Mouse (Mus musculus) heart, embryonic 11.5 days (tissue): ENCODE results near the gene Cdrt4. TPM values are rescaled to one million over a fixed set of nuclear protein-coding genes. Genes with fewer than 3 reads are reported as not detected.

Source experiments
- ATAC-seq: fragments of 200-750 bp; cut with Nextera tagmentation; replicated peaks from 2 replicates; pipeline ENCODE4 v1.8.0; 2017; ENCODE audit warnings: moderate library complexity; ENCODE audit not compliant: insufficient number of reproducible peaks, low FRiP score, low TSS enrichment
- H3K27ac ChIP-seq: fragments of 300-500 bp; sonication (generic); 2 replicates; pipeline ENCODE4 v1.5.1; 2014; ENCODE audit warnings: mild to moderate bottlenecking, low read depth, low read length
- H3K27me3 ChIP-seq: fragments of 300-500 bp; sonication (generic); 2 replicates; pipeline ENCODE4 v1.6.1; 2014; ENCODE audit warnings: mild to moderate bottlenecking, low read length, mixed read lengths; ENCODE audit not compliant: control insufficient read depth, insufficient read depth
- H3K36me3 ChIP-seq: fragments of 300-500 bp; sonication (generic); 2 replicates; pipeline ENCODE4 v1.6.1; 2014; ENCODE audit warnings: mild to moderate bottlenecking, low read length, moderate library complexity, mixed read lengths; ENCODE audit not compliant: control insufficient read depth, insufficient read depth
- H3K4me1 ChIP-seq: fragments of 300-500 bp; sonication (generic); 2 replicates; pipeline ENCODE4 v1.6.1; 2014; ENCODE audit warnings: low read length; ENCODE audit not compliant: control insufficient read depth, insufficient read depth
- H3K4me2 ChIP-seq: fragments of 300-500 bp; sonication (generic); 2 replicates; pipeline ENCODE4 v1.6.1; 2014; ENCODE audit warnings: mild to moderate bottlenecking, moderate library complexity
- H3K4me3 ChIP-seq: fragments of 300-500 bp; sonication (generic); 2 replicates; pipeline ENCODE4 v1.5.1; 2014; ENCODE audit warnings: low read depth, low read length
- H3K9ac ChIP-seq: fragments of 300-500 bp; sonication (generic); 2 replicates; pipeline ENCODE4 v1.6.1; 2014; ENCODE audit warnings: mild to moderate bottlenecking, low read depth, low read length, moderate library complexity
- H3K9me3 ChIP-seq: fragments of 300-500 bp; sonication (generic); replicated peaks from 2 replicates; pipeline ENCODE4 v1.6.1; 2016; ENCODE audit warnings: low read length; ENCODE audit not compliant: control insufficient read depth
- WGBS: fragments of 180-500 bp; shearing (Covaris S2); extraction: QIAGEN DNeasy Blood & Tissue Kit; methylation state at CpG from one replicate; pipeline ENCODE4 v1.1.7; 2014; ENCODE audit not compliant: insufficient replicate concordance; 5-methylcytosine and 5-hydroxymethylcytosine counted together
- polyA plus RNA-seq: library from polyadenylated mRNA; unstranded; fragments of >200 nt; fragmentation: Nextera tagmentation; extraction: Ambion mirVana; gene quantifications from 2 replicates; pipeline ENCODE4 v1.2.1, GENCODE M21; 2014

Gene Cdrt4
- polyA plus RNA-seq, 1 experiment from 2014 or later, result not detected

DNA sequence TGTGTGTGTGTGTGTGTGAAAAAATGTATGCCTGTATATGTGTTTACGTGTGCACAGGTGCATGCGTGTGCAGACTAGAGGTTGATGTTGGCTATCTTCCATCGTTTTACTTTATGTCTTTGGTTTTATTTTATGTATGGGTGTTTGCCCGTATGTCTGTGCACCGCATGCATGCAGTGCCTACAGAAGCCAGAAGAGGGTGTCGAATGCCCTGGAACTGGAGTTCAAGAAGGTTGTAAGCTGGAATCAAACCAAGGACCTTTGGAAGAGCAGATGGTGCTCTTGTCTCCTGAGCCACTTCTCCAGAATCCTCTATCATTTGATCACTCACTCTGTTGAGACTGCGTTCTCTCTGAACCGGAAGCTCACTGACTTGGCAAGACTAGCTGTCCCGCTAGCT, 17.9 kb upstream of the Cdrt4 start:
- Histone ChIP-seq H3K27me3 (no peaks in the 10 kb centered on the region), H3K4me1 (no peaks in the 10 kb centered on the region), H3K36me3 (no peaks in the 10 kb centered on the region), H3K27ac (no peak overlapping the region), H3K4me3 (no peak overlapping the region), H3K4me2 (no peak overlapping the region), H3K9me3 (no peaks in the 10 kb centered on the region), H3K9ac (no peak overlapping the region)
- 85% methylated on average over 9 of the region's 9 CpGs for WGBS
- no peak for ATAC-seq

DNA sequence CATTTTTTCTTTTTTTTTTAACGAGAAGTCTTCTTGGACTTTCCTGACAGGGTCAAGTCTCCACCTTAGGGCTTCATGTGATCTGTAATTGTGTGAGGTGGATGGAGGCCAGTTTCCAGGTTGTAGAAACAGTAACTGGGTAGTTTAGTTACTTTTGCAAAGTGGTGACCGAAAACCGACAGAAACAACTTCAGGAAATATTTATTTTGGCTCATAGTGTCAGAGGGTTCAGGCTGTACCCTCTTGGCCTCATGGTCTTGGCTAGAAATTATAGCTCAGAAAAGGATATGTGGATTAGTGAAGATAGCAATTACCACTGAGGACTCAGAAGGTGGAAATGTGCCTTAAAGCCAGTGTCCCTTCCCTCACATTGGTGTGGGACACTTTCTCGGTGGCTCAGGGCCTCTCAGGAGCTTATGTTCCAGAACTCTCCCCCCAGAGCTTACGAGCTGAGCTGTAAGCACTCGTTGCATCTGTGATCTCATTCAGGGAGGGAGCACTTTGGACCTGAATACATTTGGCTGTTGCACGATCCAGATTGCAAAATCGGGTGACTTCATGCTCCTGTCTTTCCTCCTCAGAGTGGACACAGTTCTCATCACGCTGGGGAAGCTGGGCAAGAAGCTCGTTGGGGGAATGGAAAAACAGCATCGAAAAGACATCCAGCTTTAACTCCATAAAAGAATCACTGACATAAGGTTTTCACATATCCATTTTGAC, 16.0 kb upstream of the Cdrt4 start:
- no peak overlapping the region for H3K27ac ChIP-seq
- H3K4me3 ChIP-seq, result no peak overlapping the region
- no peaks in the 10 kb centered on the region for H3K4me1 ChIP-seq
- H3K36me3 ChIP-seq, result no peaks in the 10 kb centered on the region
- ATAC-seq, result no peak
- WGBS, result 80% methylated on average over 11 of the region's 11 CpGs
- H3K9ac ChIP-seq, result no peak overlapping the region
- no peaks in the 10 kb centered on the region for H3K9me3 ChIP-seq
- H3K4me2 ChIP-seq, result no peak overlapping the region
- H3K27me3 ChIP-seq, result no peaks in the 10 kb centered on the region

DNA sequence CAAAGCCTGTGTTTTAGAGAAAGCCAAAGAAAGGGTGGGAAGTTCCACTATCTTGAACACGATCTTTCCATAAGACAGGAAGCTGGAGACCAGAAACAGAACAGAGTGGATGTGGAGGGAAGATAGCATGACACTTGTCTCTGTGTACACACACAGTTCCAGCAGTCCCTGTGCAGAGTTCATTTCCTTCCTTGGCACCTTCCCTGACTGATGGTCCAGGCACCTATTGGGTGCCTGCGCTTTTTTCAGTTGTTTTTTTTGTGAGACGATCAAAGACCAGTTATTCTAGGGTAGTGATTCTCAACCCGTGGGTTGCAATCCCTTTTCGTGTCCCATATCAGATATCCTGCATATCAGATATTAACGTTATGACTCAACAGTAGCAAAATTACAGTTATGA, 13.0 kb upstream of the Cdrt4 start:
- ATAC-seq, result no peak
- Histone ChIP-seq H3K27me3 (no peaks in the 10 kb centered on the region), H3K9ac (no peak overlapping the region), H3K4me3 (no peak overlapping the region), H3K9me3 (no peaks in the 10 kb centered on the region), H3K4me2 (no peak overlapping the region), H3K27ac (no peak overlapping the region), H3K36me3 (no peaks in the 10 kb centered on the region), H3K4me1 (no peaks in the 10 kb centered on the region)
- WGBS, result 63% methylated on average over 6 of the region's 6 CpGs

GRCm38 (mm10) chr11:62938921-62939320, 12.1 kb upstream of the Cdrt4 start:
- H3K36me3 ChIP-seq, result no peaks in the 10 kb centered on the region
- H3K9ac ChIP-seq, result no peak overlapping the region
- WGBS, result 81% methylated on average over 5 of the region's 5 CpGs
- no peak overlapping the region for H3K27ac ChIP-seq
- H3K27me3 ChIP-seq, result no peaks in the 10 kb centered on the region
- no peak overlapping the region for H3K4me3 ChIP-seq
- no peaks in the 10 kb centered on the region for H3K4me1 ChIP-seq
- no peak overlapping the region for H3K4me2 ChIP-seq
- no peak for ATAC-seq
- no peaks in the 10 kb centered on the region for H3K9me3 ChIP-seq

- Histone ChIP-seq H3K27me3 (no peaks in the 10 kb centered on the region), H3K4me3 (no peak overlapping the region), H3K4me1 (no peaks in the 10 kb centered on the region), H3K36me3 (no peaks in the 10 kb centered on the region), H3K9ac (no peak overlapping the region), H3K27ac (no peak overlapping the region), H3K4me2 (no peak overlapping the region), H3K9me3 (no peaks in the 10 kb centered on the region)
- 54% methylated on average over 3 of the region's 3 CpGs for WGBS
- no peak for ATAC-seq
These were observed 10.8 kb upstream of the Cdrt4 start for GRCm38 (mm10) chr11:62940176-62940575.

DNA sequence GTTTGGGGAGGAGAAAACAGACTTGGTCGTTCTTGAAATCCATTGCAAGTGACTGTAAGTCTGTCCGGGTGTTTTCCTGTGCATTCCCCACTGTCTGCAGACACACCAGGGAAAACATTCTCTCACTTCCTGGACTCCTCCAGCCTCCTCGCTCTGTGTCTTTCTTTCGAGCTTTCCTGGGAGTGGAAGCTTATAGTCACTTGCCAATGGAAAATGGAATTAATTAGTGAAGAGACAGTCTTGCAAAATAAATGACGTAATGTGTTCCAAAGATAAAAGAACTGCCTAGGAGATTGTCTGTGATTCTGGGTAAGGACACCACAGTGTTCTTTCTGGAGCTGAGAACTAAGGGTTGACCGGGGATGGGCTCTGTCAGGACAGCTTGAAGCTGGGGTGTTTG, 7.5 kb upstream of the Cdrt4 start:
- Histone ChIP-seq H3K4me1 (no peaks in the 10 kb centered on the region), H3K4me3 (no peak overlapping the region), H3K4me2 (no peak overlapping the region), H3K27ac (no peak overlapping the region), H3K9me3 (no peaks in the 10 kb centered on the region), H3K9ac (no peak overlapping the region), H3K27me3 (no peaks in the 10 kb centered on the region), H3K36me3 (no peaks in the 10 kb centered on the region)
- ATAC-seq, result no peak
- 56% methylated on average over 6 of the region's 6 CpGs for WGBS

GRCm38 (mm10) chr11:62945514-62945913, 5.5 kb upstream of the Cdrt4 start:
- no peaks in the 10 kb centered on the region for H3K36me3 ChIP-seq
- no peak overlapping the region for H3K27ac ChIP-seq
- no peak overlapping the region for H3K4me2 ChIP-seq
- no peak overlapping the region for H3K4me3 ChIP-seq
- H3K9ac ChIP-seq, result no peak overlapping the region
- no peaks in the 10 kb centered on the region for H3K4me1 ChIP-seq
- no peak for ATAC-seq
- H3K27me3 ChIP-seq, result no peaks in the 10 kb centered on the region
- H3K9me3 ChIP-seq, result no peaks in the 10 kb centered on the region
- 70% methylated on average over 4 of the region's 4 CpGs for WGBS

DNA sequence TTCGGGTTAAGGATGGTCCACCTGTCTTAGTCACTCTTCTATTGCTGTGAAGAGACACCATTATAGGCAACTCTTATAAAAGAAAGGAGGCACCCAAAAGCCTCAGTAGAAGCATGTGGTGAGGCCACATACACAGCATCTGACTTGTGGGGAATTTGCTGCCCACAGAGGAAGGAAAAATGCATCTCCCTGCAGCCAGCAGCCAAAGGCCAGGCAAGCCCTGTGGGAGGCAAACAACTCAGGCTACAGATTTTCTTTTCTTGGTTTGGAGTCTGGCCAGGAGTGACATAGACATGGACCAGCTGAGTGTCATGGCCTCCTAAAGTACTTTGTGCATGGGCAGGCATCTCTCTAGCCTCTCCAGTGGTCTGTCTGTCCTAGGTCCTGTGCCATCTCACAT, 1.4 kb upstream of the Cdrt4 start:
- H3K9ac ChIP-seq, result no peak overlapping the region
- H3K4me3 ChIP-seq, result no peak overlapping the region
- H3K36me3 ChIP-seq, result no peaks in the 10 kb centered on the region
- H3K9me3 ChIP-seq, result no peaks in the 10 kb centered on the region
- no peak overlapping the region for H3K4me2 ChIP-seq
- H3K27ac ChIP-seq, result no peak overlapping the region
- no peaks in the 10 kb centered on the region for H3K27me3 ChIP-seq
- no peak for ATAC-seq
- 78% methylated on average over 1 of the region's 1 CpGs for WGBS
- H3K4me1 ChIP-seq, result no peaks in the 10 kb centered on the region

GRCm38 (mm10) chr11:62954766-62955165, 3.8 kb downstream of the Cdrt4 start:
- Histone ChIP-seq H3K4me2 (no peak overlapping the region), H3K9ac (no peak overlapping the region), H3K36me3 (no peaks in the 10 kb centered on the region), H3K9me3 (no peaks in the 10 kb centered on the region), H3K4me3 (no peak overlapping the region), H3K4me1 (no peaks in the 10 kb centered on the region), H3K27ac (no peak overlapping the region), H3K27me3 (no peaks in the 10 kb centered on the region)
- 75% methylated on average over 3 of the region's 3 CpGs for WGBS
- ATAC-seq, result no peak
